Mouse (Mus musculus) CH12.LX (cell line): Measurements from ENCODE around the gene Rpl3. TPM values are rescaled to one million over a fixed set of nuclear protein-coding genes. Genes with fewer than 3 reads are reported as not detected.

Source experiments
- DNase-seq: peaks from one replicate; pipeline ENCODE4 v3.0.0-alpha.2; 2013; ENCODE audit errors: extremely low read depth
- H3K27ac ChIP-seq: 2 replicates; pipeline ENCODE4 v1.5.1; 2012; ENCODE audit warnings: low read depth, mild to moderate bottlenecking, control low read depth, moderate library complexity; ENCODE audit not compliant: insufficient read depth
- H3K27me3 ChIP-seq: replicated peaks from 2 replicates; pipeline ENCODE3; 2012; ENCODE audit warnings: inconsistent platforms
- H3K36me3 ChIP-seq, 2 experiments: replicated peaks in 1 of 2; 2 replicates each; pipeline versions ENCODE3 to v1.6.1; 2012; ENCODE audit warnings: inconsistent platforms in 1 of 2, low read length in 1 of 2, mild to moderate bottlenecking in 1 of 2, mixed read lengths in 1 of 2, moderate library complexity in 1 of 2; ENCODE audit not compliant: control insufficient read depth in 1 of 2, insufficient read depth in 1 of 2
- H3K4me1 ChIP-seq, 2 experiments: 2 replicates each; pipeline ENCODE4 v1.6.1; 2012; ENCODE audit warnings: inconsistent platforms in 1 of 2, moderate library complexity in 1 of 2; ENCODE audit not compliant: insufficient read depth in 2 of 2, control insufficient read depth in 1 of 2
- H3K4me2 ChIP-seq: 2 replicates; pipeline ENCODE4 v1.6.1; 2012; ENCODE audit warnings: low read depth, mild to moderate bottlenecking, control low read depth; ENCODE audit not compliant: poor library complexity, insufficient read depth, severe bottlenecking
- H3K4me3 ChIP-seq, 3 experiments: fragments of 150-350 bp in 1 of 3; sonication (generic) in 1 of 3; replicated peaks in 1 of 3; 2 replicates each; pipeline versions ENCODE3 to v1.5.1; 2011 to 2012; ENCODE audit warnings: low read depth in 2 of 3, low read length in 2 of 3, mild to moderate bottlenecking in 2 of 3, moderate library complexity in 2 of 3, control low read depth in 1 of 3, improper control_type of control experiment in 1 of 3, inconsistent platforms in 1 of 3, mixed read lengths in 1 of 3; ENCODE audit not compliant: poor library complexity in 1 of 3
- H3K79me2 ChIP-seq: replicated peaks from 2 replicates; pipeline ENCODE4 v1.6.1; 2012; ENCODE audit warnings: mild to moderate bottlenecking, moderate library complexity; ENCODE audit not compliant: control insufficient read depth, poor library complexity, insufficient read depth, severe bottlenecking; ENCODE audit errors: extremely low read depth
- H3K9ac ChIP-seq: 2 replicates; pipeline ENCODE4 v1.6.1; 2012; ENCODE audit warnings: low read depth, mild to moderate bottlenecking, control low read depth, moderate library complexity; ENCODE audit not compliant: insufficient read depth
- H3K9me3 ChIP-seq: replicated peaks from 2 replicates; pipeline ENCODE3; 2012; ENCODE audit warnings: low read length, inconsistent platforms, mixed read lengths
- BHLHE40 ChIP-seq: IDR thresholded peaks from 2 replicates; pipeline ENCODE4 v1.6.1; 2011; ENCODE audit warnings: mild to moderate bottlenecking, low read depth, low read length, improper control_type of control experiment
- E2F4 ChIP-seq: IDR thresholded peaks from 2 replicates; pipeline ENCODE4 v1.6.1; 2011; ENCODE audit warnings: low read depth, low read length, improper control_type of control experiment; ENCODE audit not compliant: insufficient replicate concordance
- ETS1 ChIP-seq: conservative IDR thresholded peaks from 2 replicates; pipeline ENCODE4 v1.6.1; 2012; ENCODE audit warnings: low read depth, mild to moderate bottlenecking, inconsistent platforms, low read length, improper control_type of control experiment, moderate library complexity
- JUN ChIP-seq: IDR thresholded peaks from 2 replicates; pipeline ENCODE4 v1.6.1; 2011; ENCODE audit warnings: low read depth, mild to moderate bottlenecking, low read length, improper control_type of control experiment, moderate library complexity; ENCODE audit not compliant: insufficient read depth
- KAT2A ChIP-seq: IDR thresholded peaks from 2 replicates; pipeline ENCODE4 v1.6.1; 2012; ENCODE audit warnings: low read length, improper control_type of control experiment, inconsistent platforms; ENCODE audit not compliant: insufficient replicate concordance
- MAFK ChIP-seq: IDR thresholded peaks from 2 replicates; pipeline ENCODE4 v1.6.1; 2011; ENCODE audit warnings: low read length, improper control_type of control experiment; ENCODE audit not compliant: insufficient replicate concordance
- MAX ChIP-seq: IDR thresholded peaks from 2 replicates; pipeline ENCODE4 v1.6.1; 2011; ENCODE audit warnings: low read length, improper control_type of control experiment
- MEF2A ChIP-seq: IDR thresholded peaks from 2 replicates; pipeline ENCODE4 v1.6.1; 2014; ENCODE audit warnings: low read depth, mild to moderate bottlenecking, inconsistent platforms, low read length, improper control_type of control experiment, borderline replicate concordance
- MYC ChIP-seq: IDR thresholded peaks from 2 replicates; pipeline ENCODE4 v1.6.1; 2011; ENCODE audit warnings: low read depth, mild to moderate bottlenecking, improper control_type of control experiment, low read length
- PAX5 ChIP-seq: IDR thresholded peaks from 2 replicates; pipeline ENCODE4 v1.6.1; 2012; ENCODE audit warnings: low read length, inconsistent platforms, mixed read lengths
- RAD21 ChIP-seq: IDR thresholded peaks from 2 replicates; pipeline ENCODE4 v1.6.1; 2011; ENCODE audit warnings: low read depth, mild to moderate bottlenecking, low read length, improper control_type of control experiment, moderate library complexity
- TBP ChIP-seq: conservative IDR thresholded peaks from 2 replicates; pipeline ENCODE4 v1.6.1; 2011; ENCODE audit warnings: low read depth, low read length, improper control_type of control experiment
- USF2 ChIP-seq: conservative IDR thresholded peaks from 2 replicates; pipeline ENCODE4 v1.6.1; 2011; ENCODE audit warnings: low read depth, low read length, improper control_type of control experiment
- ZMIZ1 ChIP-seq: IDR thresholded peaks from 2 replicates; pipeline ENCODE4 v1.6.1; 2012; ENCODE audit warnings: low read depth, mild to moderate bottlenecking, inconsistent platforms, low read length, improper control_type of control experiment
- ZNF384 ChIP-seq: IDR thresholded peaks from 2 replicates; pipeline ENCODE4 v1.6.1; 2012; ENCODE audit warnings: low read depth, low read length, improper control_type of control experiment, inconsistent platforms
- dilution Hi-C: fragments of 300-500 bp; cut with MboI; formaldehyde crosslinking; loops from 2 replicates; pipeline ENCODE4 v1.14.3; 2020; ENCODE audit warnings: low sequenced_read_pairs; ENCODE audit not compliant: extremely low pct_unique_long_range_greater_than_20kb, extremely low pct_ligation_motif_present
- in situ Hi-C: fragments of 300-500 bp; cut with MboI; formaldehyde crosslinking; loops from 3 replicates; pipeline ENCODE4 v1.14.3; 2019; ENCODE audit warnings: low sequenced_read_pairs, low pct_ligation_motif_present, low pct_unique_long_range_greater_than_20kb, mixed read lengths
- polyA plus RNA-seq: library from polyadenylated mRNA; unstranded; fragments of >175 nt; gene quantifications from 2 replicates; pipeline ENCODE4 v1.2.1, GENCODE M21; 2012; ENCODE audit warnings: low read depth; ENCODE audit not compliant: insufficient read length
- total RNA-seq, 2 experiments: library from RNA; depleted of rRNA; stranded (reverse); fragments of 300-350 nt in 1 of 2; fragments of >200 nt in 1 of 2; gene quantifications; 2 replicates each; pipeline ENCODE4 v1.2.3; 2012 to 2014

Gene Rpl3
- total and polyA plus RNA-seq, 3 experiments: 2,198 to 3,819 (median 2,592) TPM

GRCm38 (mm10) chr15:80035341-80035885, 56.3 kb downstream of the Rpl3 start:
- Histone ChIP-seq H3K4me3 (no peak overlapping the region), H3K27me3 (peaks cover 36% of the 10 kb centered on the region), H3K4me2 (no peak overlapping the region), H3K9me3 (peaks cover 33% of the 10 kb centered on the region), H3K79me2 (no peaks in the 10 kb centered on the region), H3K9ac (no peak overlapping the region), H3K36me3 (no peaks in the 10 kb centered on the region), H3K27ac (no peak overlapping the region), H3K4me1 (peaks cover 31 to 48% of the 10 kb centered on the region in 2 experiments)
- DNase-seq: no peak
- in situ Hi-C loops (no loop called here), dilution Hi-C loops (no loop called here)
- no peak for TF ChIP-seq KAT2A

- H3K4me3 ChIP-seq: no peak overlapping the region
- H3K9ac ChIP-seq: no peak overlapping the region
- peaks cover 34 to 51% of the 10 kb centered on the region in 2 experiments for H3K4me1 ChIP-seq
- TF ChIP-seq PAX5 (no peak), JUN (no peak), MEF2A (no peak), MYC (no peak), ZNF384 (0 out of 2 replicates have a peak, but pooled peaks have one; percentile 1)
- no peaks in the 10 kb centered on the region for H3K36me3 ChIP-seq
- H3K27ac ChIP-seq: no peak overlapping the region
- in situ Hi-C loops (no loop called here), dilution Hi-C loops (no loop called here)
- H3K4me2 ChIP-seq: no peak overlapping the region
- no peak for DNase-seq
- H3K79me2 ChIP-seq: no peaks in the 10 kb centered on the region
- H3K27me3 ChIP-seq: peaks cover 34% of the 10 kb centered on the region
- H3K9me3 ChIP-seq: peaks cover 33% of the 10 kb centered on the region
These were observed 56.8 kb downstream of the Rpl3 start for GRCm38 (mm10) chr15:80034913-80035312.

DNA sequence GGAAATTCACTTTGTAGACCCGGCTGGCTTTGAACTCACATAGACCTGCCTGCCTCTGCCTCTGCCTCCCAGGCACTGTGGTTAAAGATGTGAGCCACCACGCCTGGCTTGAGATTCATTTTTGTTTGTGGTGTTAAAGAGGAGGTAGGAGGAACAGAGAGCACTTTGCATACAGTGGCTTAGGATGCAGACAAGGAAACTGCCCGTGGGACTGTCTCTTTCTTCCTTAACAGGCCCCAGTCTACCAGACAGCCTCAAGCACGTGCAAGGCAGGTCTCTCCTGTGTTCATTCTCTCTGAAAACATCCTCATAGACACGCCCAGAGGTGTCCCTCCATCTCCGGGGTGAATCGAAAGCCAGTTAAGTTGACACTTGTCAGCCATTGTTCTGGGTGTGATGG, 57.3 kb downstream of the Rpl3 start:
- Histone ChIP-seq H3K79me2 (no peaks in the 10 kb centered on the region), H3K4me1 (peaks cover 34 to 51% of the 10 kb centered on the region in 2 experiments), H3K27me3 (peaks cover 33% of the 10 kb centered on the region), H3K4me2 (no peak overlapping the region), H3K36me3 (no peaks in the 10 kb centered on the region), H3K27ac (no peak overlapping the region), H3K9me3 (peaks cover 29% of the 10 kb centered on the region), H3K4me3 (no peak overlapping the region), H3K9ac (no peak overlapping the region)
- DNase-seq: peak; percentile 70
- in situ Hi-C loops: no loop called here
- TF ChIP-seq ZMIZ1: no peak
- 0 out of 2 replicates have a peak, but pooled peaks have one; percentile 38 for TF ChIP-seq MAX
- TF ChIP-seq E2F4: no peak
- TF ChIP-seq MAFK: no peak
- TF ChIP-seq ETS1: peak; percentile 38
- no peak for TF ChIP-seq USF2
- peak; percentile 69; the same call in 1 of the 2 replicates for TF ChIP-seq TBP
- no peak for TF ChIP-seq RAD21
- peak; percentile 69; the same call in 1 of the 2 replicates for TF ChIP-seq MYC
- peak; percentile 98 for TF ChIP-seq BHLHE40
- dilution Hi-C loops: no loop called here
